Mouse (Mus musculus): ENCODE results near the gene Serp2. TPM values are rescaled to one million over a fixed set of nuclear protein-coding genes. Genes with fewer than 3 reads are reported as not detected.
"Not testable (repeated sequence)": the region's sequence is repeated elsewhere in the genome, so short reads cannot be mapped to it uniquely, and the experiment has no call there.

The Serp2 gene
- total and polyA plus RNA-seq, 2 experiments from 2014 or later, result 199 to 271 TPM

- no peak for TF ChIP-seq CTCF (IDR thresholded peaks at IDR 0.05)
- Histone ChIP-seq H3K4me3 (ENCODE audit: low read depth, low read length) (no peak overlapping the region), H3K9me3 (ENCODE audit: low read length) (no peaks in the 10 kb centered on the region), H3K9ac (replicated peaks; ENCODE audit: low read length, poor library complexity, severe bottlenecking) (no peak overlapping the region), H3K27me3 (ENCODE audit: insufficient read depth, low read length) (no peaks in the 10 kb centered on the region), H3K27ac (ENCODE audit: low read depth, low read length) (no peak overlapping the region), H3K36me3 (ENCODE audit: insufficient read depth, low read length) (no peaks in the 10 kb centered on the region), H3K4me2 (ENCODE audit: low read depth, low read length, poor library complexity, severe bottlenecking) (no peak overlapping the region), H3K4me1 (ENCODE audit: insufficient read depth, low read length) (no peaks in the 10 kb centered on the region)
- DNase-seq (ENCODE audit: low spot score) (no peak), ATAC-seq (ENCODE audit: low FRiP score) (no peak)
- 45% methylated on average over 1 of the region's 1 CpGs for WGBS
These were observed 10.6 kb upstream of the Serp2 start for GRCm38 (mm10) chr14:76567280-76567679.

- Histone ChIP-seq H3K27me3 (ENCODE audit: insufficient read depth, low read length) (no peaks in the 10 kb centered on the region), H3K27ac (ENCODE audit: low read depth, low read length) (no peak overlapping the region), H3K9me3 (ENCODE audit: low read length) (no peaks in the 10 kb centered on the region), H3K4me1 (ENCODE audit: insufficient read depth, low read length) (no peaks in the 10 kb centered on the region), H3K4me2 (ENCODE audit: low read depth, low read length, poor library complexity, severe bottlenecking) (no peak overlapping the region), H3K9ac (replicated peaks; ENCODE audit: low read length, poor library complexity, severe bottlenecking) (no peak overlapping the region), H3K36me3 (ENCODE audit: insufficient read depth, low read length) (no peaks in the 10 kb centered on the region), H3K4me3 (ENCODE audit: low read depth, low read length) (no peak overlapping the region)
- DNase-seq (ENCODE audit: low spot score) (no peak), ATAC-seq (ENCODE audit: low FRiP score) (no peak)
- WGBS, result 85% methylated on average over 8 of the region's 8 CpGs
- no peak for TF ChIP-seq CTCF (IDR thresholded peaks at IDR 0.05)
These were observed 10.0 kb upstream of the Serp2 start for GRCm38 (mm10) chr14:76566711-76567110.

GRCm38 (mm10) chr14:76566193-76566592 lies 9.5 kb upstream of the Serp2 start:
- no peak overlapping the region for H3K4me2 ChIP-seq (ENCODE audit: low read depth, low read length, poor library complexity, severe bottlenecking)
- H3K36me3 ChIP-seq (ENCODE audit: insufficient read depth, low read length), result no peaks in the 10 kb centered on the region
- no peak for TF ChIP-seq CTCF (IDR thresholded peaks at IDR 0.05)
- no peak overlapping the region for H3K9ac ChIP-seq (replicated peaks; ENCODE audit: low read length, poor library complexity, severe bottlenecking)
- H3K27me3 ChIP-seq (ENCODE audit: insufficient read depth, low read length), result no peaks in the 10 kb centered on the region
- ATAC-seq (ENCODE audit: low FRiP score), result no peak
- no peaks in the 10 kb centered on the region for H3K4me1 ChIP-seq (ENCODE audit: insufficient read depth, low read length)
- H3K9me3 ChIP-seq (ENCODE audit: low read length), result no peaks in the 10 kb centered on the region
- no peak overlapping the region for H3K27ac ChIP-seq (ENCODE audit: low read depth, low read length)
- DNase-seq (ENCODE audit: low spot score), result no peak
- H3K4me3 ChIP-seq (ENCODE audit: low read depth, low read length), result no peak overlapping the region
- 82% methylated on average over 4 of the region's 4 CpGs for WGBS

GRCm38 (mm10) chr14:76559208-76559607 lies 2.5 kb upstream of the Serp2 start:
- no peak for ATAC-seq (ENCODE audit: low FRiP score)
- Histone ChIP-seq H3K36me3 (ENCODE audit: insufficient read depth, low read length) (no peaks in the 10 kb centered on the region), H3K4me1 (ENCODE audit: insufficient read depth, low read length) (peaks cover 11% of the 10 kb centered on the region; the same call in 1 of the 2 replicates), H3K9me3 (ENCODE audit: low read length) (no peaks in the 10 kb centered on the region), H3K4me2 (ENCODE audit: low read depth, low read length, poor library complexity, severe bottlenecking) (no peak overlapping the region), H3K4me3 (ENCODE audit: low read depth, low read length) (no peak overlapping the region), H3K9ac (replicated peaks; ENCODE audit: low read length, poor library complexity, severe bottlenecking) (no peak overlapping the region), H3K27me3 (ENCODE audit: insufficient read depth, low read length) (no peaks in the 10 kb centered on the region), H3K27ac (ENCODE audit: low read depth, low read length) (no peak overlapping the region)
- WGBS, result 85% methylated on average over 2 of the region's 2 CpGs
- no peak for TF ChIP-seq CTCF (IDR thresholded peaks at IDR 0.05)
- no peak for DNase-seq (ENCODE audit: low spot score)

- WGBS, result 70% methylated on average over 8 of the region's 8 CpGs
- not testable (repeated sequence) for H3K27me3 ChIP-seq (ENCODE audit: insufficient read depth, low read length); ATAC-seq (ENCODE audit: low FRiP score); H3K9me3 ChIP-seq (ENCODE audit: low read length); H3K4me3 ChIP-seq (ENCODE audit: low read depth, low read length); H3K9ac ChIP-seq (replicated peaks; ENCODE audit: low read length, poor library complexity, severe bottlenecking); H3K4me2 ChIP-seq (ENCODE audit: low read depth, low read length, poor library complexity, severe bottlenecking); H3K36me3 ChIP-seq (ENCODE audit: insufficient read depth, low read length); DNase-seq (ENCODE audit: low spot score); H3K27ac ChIP-seq (ENCODE audit: low read depth, low read length)
- peaks cover 14% of the 10 kb centered on the region; the same call in 1 of the 2 replicates for H3K4me1 ChIP-seq (ENCODE audit: insufficient read depth, low read length)
These were observed 1.5 kb upstream of the Serp2 start for GRCm38 (mm10) chr14:76558171-76558570.

GRCm38 (mm10) chr14:76556031-76556851 lies 448 bp downstream of the Serp2 start:
- H3K9me3 ChIP-seq (ENCODE audit: low read length), result no peaks in the 10 kb centered on the region
- peaks cover 14% of the 10 kb centered on the region; the same call in 1 of the 2 replicates for H3K4me1 ChIP-seq (ENCODE audit: insufficient read depth, low read length)
- TF ChIP-seq CTCF (IDR thresholded peaks at IDR 0.05), result no peak
- ATAC-seq (ENCODE audit: low FRiP score), result peak; percentile 82
- DNase-seq (ENCODE audit: low spot score), result peak; percentile 73
- peak overlapping the region; percentile 93 for H3K27ac ChIP-seq (ENCODE audit: low read depth, low read length)
- peak overlapping the region; percentile 83 for H3K4me2 ChIP-seq (ENCODE audit: low read depth, low read length, poor library complexity, severe bottlenecking)
- peak overlapping the region; percentile 65 for H3K4me3 ChIP-seq (ENCODE audit: low read depth, low read length)
- peak overlapping the region; percentile 86 for H3K9ac ChIP-seq (replicated peaks; ENCODE audit: low read length, poor library complexity, severe bottlenecking)
- H3K27me3 ChIP-seq (ENCODE audit: insufficient read depth, low read length), result no peaks in the 10 kb centered on the region
- H3K36me3 ChIP-seq (ENCODE audit: insufficient read depth, low read length), result no peaks in the 10 kb centered on the region
- WGBS, result 1% methylated on average over 60 of the region's 67 CpGs

Data from midbrain, postnatal 0 days (tissue).